Mouse (Mus musculus): ENCODE measurements around the gene Kcnq2.

Kcnq2 gene

DNA sequence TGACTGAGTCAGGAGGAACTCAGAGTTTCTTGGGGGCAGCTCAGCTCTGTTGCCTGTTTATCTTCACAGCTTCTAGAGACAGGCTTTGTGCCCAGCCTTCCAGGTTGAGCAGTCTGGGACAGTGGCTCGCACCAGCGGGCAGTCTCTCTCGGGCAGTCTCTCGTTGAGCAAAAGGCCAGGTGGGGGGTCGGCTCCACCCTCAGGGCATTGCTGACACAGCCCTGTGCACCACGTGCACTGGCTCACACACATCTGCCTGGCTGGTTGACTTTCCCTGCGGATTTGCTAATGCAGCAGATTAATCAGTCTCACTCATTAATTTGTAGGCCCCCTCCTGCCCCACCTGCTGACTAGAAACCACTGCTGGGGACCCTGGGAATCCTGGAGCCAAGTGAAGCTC, 93.2 kb downstream of the Kcnq2 start:
- no peak for DNase-seq (ENCODE audit: low read depth)

DNA sequence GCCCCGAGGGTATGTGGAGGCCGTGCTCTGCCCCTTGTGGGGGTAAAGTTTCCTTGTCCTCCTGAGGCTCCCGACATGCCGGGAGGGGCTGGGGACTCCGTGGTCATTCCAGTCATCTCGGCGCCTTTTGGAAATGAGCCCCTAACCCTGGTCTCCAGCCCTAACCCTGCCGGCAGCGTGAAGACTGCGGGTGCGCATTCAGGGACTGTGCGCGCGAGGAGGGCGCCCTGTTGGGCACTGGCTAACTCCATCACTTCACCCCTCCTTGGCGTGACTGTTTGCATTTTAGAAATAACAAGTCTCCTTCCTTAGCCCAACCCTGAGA, 95.8 kb downstream of the Kcnq2 start:
- DNase-seq (ENCODE audit: low read depth): no peak

DNA sequence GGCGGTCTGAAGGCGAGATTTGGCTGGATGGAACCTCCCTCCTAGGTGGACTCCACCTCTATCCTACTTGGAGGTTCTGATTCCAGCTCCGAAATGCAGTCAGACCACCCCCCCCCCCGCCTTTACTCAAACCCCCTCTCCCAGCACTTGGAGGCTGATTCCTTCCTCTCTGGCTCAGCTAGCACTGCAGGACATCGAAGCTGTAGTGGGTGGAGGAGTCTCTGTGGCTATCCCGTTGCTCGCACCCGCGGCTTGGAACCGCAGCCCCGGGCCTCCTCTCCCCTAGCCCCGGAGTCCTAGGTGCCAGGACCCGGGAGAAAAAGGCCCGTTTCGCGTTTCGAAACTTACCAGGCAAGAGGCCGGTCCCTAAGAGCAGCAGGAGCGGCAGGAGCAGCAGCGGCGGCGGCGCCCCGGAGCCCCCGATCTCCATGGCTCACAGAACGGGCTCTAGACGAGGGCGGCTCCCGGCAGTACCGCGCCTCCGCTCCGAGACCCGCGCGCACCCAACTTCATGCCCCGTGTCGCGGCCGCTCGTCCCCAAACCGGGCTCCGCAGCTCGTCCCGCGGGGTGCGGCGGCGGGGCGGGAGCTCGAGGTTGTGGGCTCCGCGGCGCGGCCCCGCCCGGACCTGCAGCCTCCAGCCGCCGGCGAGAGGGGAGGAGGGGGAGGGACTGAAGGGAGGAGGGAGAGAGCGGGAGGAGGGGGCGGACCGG, 96.3 kb downstream of the Kcnq2 start:
- no peak for DNase-seq (ENCODE audit: low read depth)

DNA sequence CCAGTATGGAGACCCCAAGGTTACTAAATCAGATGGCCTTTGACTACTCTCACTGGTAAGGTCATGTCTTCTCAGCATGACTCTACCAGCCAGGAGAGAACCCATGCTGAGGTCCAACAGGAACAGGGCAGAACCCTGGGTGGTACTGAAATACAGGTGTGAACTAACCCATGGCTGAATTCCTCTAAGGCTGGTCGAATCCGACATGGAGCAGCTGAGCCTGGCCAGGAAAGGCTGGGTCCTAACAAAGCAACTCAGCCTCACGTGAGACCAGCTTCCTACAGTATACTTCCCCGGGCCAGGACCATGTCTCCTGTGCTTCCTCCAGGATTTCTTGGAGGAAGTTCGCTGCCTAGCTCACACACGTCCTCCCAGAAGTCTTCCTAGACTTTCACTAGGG, 98.5 kb downstream of the Kcnq2 start:
- DNase-seq (ENCODE audit: low read depth): no peak

DNA sequence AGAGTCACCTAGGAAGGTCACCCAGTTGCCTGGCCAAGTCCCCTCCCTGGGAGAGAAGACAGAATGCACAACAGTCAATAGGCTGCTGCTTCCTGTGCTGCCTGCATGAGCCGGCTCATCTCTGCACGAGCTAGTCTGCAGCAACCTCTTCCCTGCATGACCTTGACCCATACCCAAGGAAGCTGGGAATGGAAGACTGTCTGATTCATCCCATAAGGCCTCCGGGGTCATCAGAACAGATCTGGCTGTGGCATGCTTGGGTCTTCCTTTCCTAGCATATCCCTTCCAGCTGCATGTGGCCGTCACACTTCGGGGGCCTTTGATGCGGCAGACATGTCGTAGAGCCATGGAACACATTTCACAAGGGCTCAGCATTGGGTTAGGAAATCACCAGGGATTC, 99.9 kb downstream of the Kcnq2 start:
- DNase-seq (ENCODE audit: low read depth): no peak

DNA sequence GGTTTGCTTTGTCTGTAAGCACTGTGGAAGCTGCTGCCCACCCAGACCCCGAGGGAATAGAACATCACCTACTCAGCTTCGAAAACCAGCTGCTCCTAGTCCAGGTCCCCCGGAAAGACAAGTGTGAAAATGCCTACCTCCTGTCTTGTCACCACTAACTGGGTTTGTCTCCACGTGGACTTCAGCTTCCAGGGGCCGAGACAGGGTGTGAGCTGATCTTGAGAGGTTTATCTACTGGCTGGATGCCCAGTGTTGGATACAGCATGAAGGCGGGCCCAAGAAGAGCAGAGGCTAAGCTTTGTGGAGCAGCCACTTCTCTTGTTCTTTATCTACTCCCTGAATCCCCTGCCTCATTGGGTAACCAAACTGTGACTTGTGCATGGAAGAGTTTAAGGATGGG, 101.8 kb downstream of the Kcnq2 start:
- DNase-seq (ENCODE audit: low read depth): no peak

DNA sequence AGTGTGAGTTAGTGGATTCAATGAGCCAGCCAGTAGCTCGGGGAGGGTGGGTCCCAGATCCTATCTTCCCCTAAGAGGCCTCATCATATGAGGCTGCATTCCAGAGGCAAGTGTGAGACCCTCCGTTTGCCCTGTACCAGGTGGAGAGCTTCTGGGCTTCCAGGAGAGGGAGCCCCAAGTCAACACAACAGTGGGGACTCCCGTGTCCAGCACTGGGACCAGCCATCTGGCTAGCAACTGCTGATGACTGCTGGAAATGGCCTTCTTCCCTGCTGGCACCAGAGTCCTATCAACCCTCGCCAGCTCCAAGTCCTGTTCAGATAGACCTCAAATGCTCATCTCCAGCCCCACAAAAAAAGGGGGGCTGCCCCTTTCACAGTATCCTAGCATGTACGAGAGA, 102.7 kb downstream of the Kcnq2 start:
- DNase-seq (ENCODE audit: low read depth): no peak

DNA sequence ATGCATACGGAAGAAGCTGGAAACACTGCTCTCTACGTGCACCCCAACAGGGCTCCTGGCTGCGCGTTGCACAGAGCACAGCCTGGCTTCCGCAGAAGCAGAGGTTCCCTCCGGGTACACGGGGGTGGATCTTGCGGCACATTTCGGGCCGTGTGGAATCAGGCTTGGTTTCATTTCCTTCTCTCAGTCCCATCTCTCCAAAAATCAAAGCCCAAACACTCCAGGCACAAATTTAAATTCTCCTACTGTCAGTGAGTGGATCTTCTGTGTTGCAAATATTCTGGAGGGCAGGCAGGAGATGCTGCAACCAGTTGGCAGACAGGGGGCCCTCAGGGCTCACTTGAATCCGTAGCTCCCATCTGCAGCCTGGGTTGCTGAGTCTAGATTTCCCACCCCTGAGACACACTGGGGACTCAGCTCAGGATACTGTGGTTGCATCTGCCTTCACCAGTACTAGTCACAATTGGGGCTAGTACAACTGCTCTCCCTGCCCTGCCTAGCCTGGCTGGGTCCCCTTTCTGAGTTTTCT, 103.6 kb downstream of the Kcnq2 start:
- DNase-seq (ENCODE audit: low read depth): no peak

Data from fibroblast of lung, adult 2 months (primary cell).